In genomic region chrX:167654806-167655495, GRCm38 (mm10) we compare ENCODE assay signal across 16 mouse cellular contexts.
DNase-seq lines count a peak whose midpoint lies in the region; ATAC-seq lines count a peak whose summit lies in the region.
"Had no signal": no experiment of that assay in that cellular context is flagged by ENCODE, and none has a peak within 500 bp of the region (broad histone marks: within the 10 kb centered on the region; RNA-seq: fewer than 3 reads in every experiment).

No protein-coding gene starts in this region.

- H3K9ac ChIP-seq in embryonic facial prominence, embryonic 11.5 days (replicated peaks; ENCODE audit: low read length), result no peak overlapping the region
- no peak overlapping the region for H3K9ac ChIP-seq in neural tube, embryonic 13.5 days
- H3K9ac ChIP-seq: embryonic facial prominence, embryonic 15.5 days; heart, embryonic 15.5 days; kidney, embryonic 15.5 days; limb, embryonic 15.5 days; lung, embryonic 14.5 days had no signal

- H3K27me3 ChIP-seq in embryonic facial prominence, embryonic 11.5 days (ENCODE audit: control insufficient read depth, insufficient read depth, low read length), result no peaks in the 10 kb centered on the region
- peaks cover 70% of the 10 kb centered on the region for H3K27me3 ChIP-seq in embryonic facial prominence, embryonic 10.5 days (replicated peaks; ENCODE audit: low read depth, poor library complexity, severe bottlenecking)
- H3K27me3 ChIP-seq in midbrain, embryonic 10.5 days (ENCODE audit: low read depth, poor library complexity, severe bottlenecking), result peaks cover 91% of the 10 kb centered on the region
- H3K27me3 ChIP-seq in neural tube, embryonic 13.5 days, result peaks cover 60% of the 10 kb centered on the region
- H3K27me3 ChIP-seq: heart, embryonic 15.5 days; limb, embryonic 15.5 days had no signal

- no peaks in the 10 kb centered on the region for H3K4me1 ChIP-seq in embryonic facial prominence, embryonic 11.5 days (ENCODE audit: control insufficient read depth, insufficient read depth, low read length)
- no peaks in the 10 kb centered on the region for H3K4me1 ChIP-seq in embryonic facial prominence, embryonic 10.5 days
- peaks cover 9% of the 10 kb centered on the region; the same call in 1 of the 2 replicates for H3K4me1 ChIP-seq in midbrain, embryonic 10.5 days
- H3K4me1 ChIP-seq in neural tube, embryonic 13.5 days (replicated peaks), result peaks cover 5% of the 10 kb centered on the region
- H3K4me1 ChIP-seq: embryonic facial prominence, embryonic 15.5 days; heart, embryonic 15.5 days; kidney, embryonic 15.5 days; limb, embryonic 15.5 days had no signal

- no peak overlapping the region for H3K4me3 ChIP-seq in embryonic facial prominence, embryonic 11.5 days (ENCODE audit: low read depth, low read length)
- no peak overlapping the region for H3K4me3 ChIP-seq in embryonic facial prominence, embryonic 10.5 days
- H3K4me3 ChIP-seq in midbrain, embryonic 10.5 days, result no peak overlapping the region
- H3K4me3 ChIP-seq in neural tube, embryonic 13.5 days, result no peak overlapping the region
- H3K4me3 ChIP-seq: embryonic facial prominence, embryonic 15.5 days; heart, embryonic 15.5 days; kidney, embryonic 15.5 days; layer of hippocampus, adult 2 months; limb, embryonic 15.5 days had no signal

- no peaks in the 10 kb centered on the region for H3K9me3 ChIP-seq in embryonic facial prominence, embryonic 11.5 days (replicated peaks; ENCODE audit: control insufficient read depth, low read length)
- H3K9me3 ChIP-seq in embryonic facial prominence, embryonic 10.5 days, result no peaks in the 10 kb centered on the region
- no peaks in the 10 kb centered on the region for H3K9me3 ChIP-seq in midbrain, embryonic 10.5 days (replicated peaks)
- no peaks in the 10 kb centered on the region for H3K9me3 ChIP-seq in neural tube, embryonic 13.5 days
- H3K9me3 ChIP-seq: embryonic facial prominence, embryonic 15.5 days; heart, embryonic 15.5 days; kidney, embryonic 15.5 days; limb, embryonic 15.5 days had no signal

- ATAC-seq in embryonic facial prominence, embryonic 11.5 days (replicated peaks; ENCODE audit: insufficient number of reproducible peaks, low FRiP score, low TSS enrichment, low read depth), result 0 out of 2 replicates have a peak, but pooled peaks have one; percentile 48
- peak; percentile 56; the same call in 1 of the 2 replicates for ATAC-seq in neural tube, embryonic 13.5 days (ENCODE audit: low read depth)
- ATAC-seq in frontal cortex, adult (ENCODE audit: low TSS enrichment), result no peak
- ATAC-seq: Patski had no signal

- no peaks in the 10 kb centered on the region for H3K36me3 ChIP-seq in embryonic facial prominence, embryonic 11.5 days (replicated peaks; ENCODE audit: control insufficient read depth, insufficient read depth, low read depth, low read length)
- no peaks in the 10 kb centered on the region for H3K36me3 ChIP-seq in embryonic facial prominence, embryonic 10.5 days (replicated peaks)
- no peaks in the 10 kb centered on the region for H3K36me3 ChIP-seq in midbrain, embryonic 10.5 days
- H3K36me3 ChIP-seq in neural tube, embryonic 13.5 days, result no peaks in the 10 kb centered on the region
- H3K36me3 ChIP-seq: embryonic facial prominence, embryonic 15.5 days; heart, embryonic 15.5 days; kidney, embryonic 15.5 days; limb, embryonic 15.5 days had no signal

- peak; percentile 5 for DNase-seq in embryonic facial prominence, embryonic 11.5 days (ENCODE audit: low spot score)
- DNase-seq in embryonic facial prominence, embryonic 10.5 days (ENCODE audit: low spot score), result no peak
- DNase-seq in embryo, embryonic 11 days, result peak; percentile 29
- DNase-seq in midbrain, embryonic 10.5 days (ENCODE audit: low spot score), result peak; percentile 14
- no peak for DNase-seq in spleen, postnatal 36 days (ENCODE audit: low spot score in 2 of 2)
- no peak for DNase-seq in heart, adult 11 months
- DNase-seq: cerebellum, adult 9-10 months; lung, embryonic 14.5 days had no signal

- WGBS in embryonic facial prominence, embryonic 11.5 days, result 43% methylated on average over 5 of the region's 5 CpGs
- WGBS in embryonic facial prominence, embryonic 10.5 days, result 40% methylated on average over 5 of the region's 5 CpGs
- 38% methylated on average over 5 of the region's 5 CpGs for WGBS in midbrain, embryonic 10.5 days
- WGBS in neural tube, embryonic 13.5 days, result 37% methylated on average over 5 of the region's 5 CpGs

- H3K4me2 ChIP-seq in embryonic facial prominence, embryonic 11.5 days (ENCODE audit: low read depth, low read length), result no peak overlapping the region
- no peak overlapping the region for H3K4me2 ChIP-seq in neural tube, embryonic 13.5 days
- H3K4me2 ChIP-seq: embryonic facial prominence, embryonic 15.5 days; heart, embryonic 15.5 days; kidney, embryonic 15.5 days; limb, embryonic 15.5 days; lung, embryonic 14.5 days had no signal

- H3K27ac ChIP-seq in embryonic facial prominence, embryonic 11.5 days (replicated peaks; ENCODE audit: low read depth, low read length), result no peak overlapping the region
- H3K27ac ChIP-seq in embryonic facial prominence, embryonic 10.5 days (replicated peaks), result no peak overlapping the region
- peak overlapping the region; percentile 59; the same call in 1 of the 2 replicates for H3K27ac ChIP-seq in midbrain, embryonic 10.5 days (replicated peaks)
- no peak overlapping the region for H3K27ac ChIP-seq in neural tube, embryonic 13.5 days (replicated peaks)
- H3K27ac ChIP-seq: embryonic facial prominence, embryonic 15.5 days; heart, embryonic 15.5 days; kidney, embryonic 15.5 days; layer of hippocampus, adult 2 months; limb, embryonic 15.5 days had no signal

Comparison
In these comparisons a context has a peak if more than half of its experiments do, and no peak if none do; other contexts are left out.
1. DNase-seq: peak in embryonic facial prominence, embryonic 11.5 days (single experiment), embryo, embryonic 11 days (single experiment) and midbrain, embryonic 10.5 days (single experiment); none in embryonic facial prominence, embryonic 10.5 days (single experiment), spleen, postnatal 36 days (0 of 2) and heart, adult 11 months (single experiment).